Mouse (Mus musculus) liver, adult 2 months (tissue): ENCODE results near the gene Ddo.
A peak's percentile ranks its signal among the peaks of the same experiment; 100 is the strongest.

ENCODE experiments used
- CTCF ChIP-seq: fragments of 200-500 bp; IDR thresholded peaks from 2 replicates; pipeline ENCODE4 v1.5.1; 2011; ENCODE audit warnings: low read depth, low read length, control low read depth
- POLR2A ChIP-seq: fragments of 200-500 bp; IDR thresholded peaks from 2 replicates; pipeline ENCODE4 v1.6.1; 2011; ENCODE audit warnings: low read length, control low read depth; ENCODE audit not compliant: insufficient read depth; ENCODE audit errors: extremely low read depth

DNA sequence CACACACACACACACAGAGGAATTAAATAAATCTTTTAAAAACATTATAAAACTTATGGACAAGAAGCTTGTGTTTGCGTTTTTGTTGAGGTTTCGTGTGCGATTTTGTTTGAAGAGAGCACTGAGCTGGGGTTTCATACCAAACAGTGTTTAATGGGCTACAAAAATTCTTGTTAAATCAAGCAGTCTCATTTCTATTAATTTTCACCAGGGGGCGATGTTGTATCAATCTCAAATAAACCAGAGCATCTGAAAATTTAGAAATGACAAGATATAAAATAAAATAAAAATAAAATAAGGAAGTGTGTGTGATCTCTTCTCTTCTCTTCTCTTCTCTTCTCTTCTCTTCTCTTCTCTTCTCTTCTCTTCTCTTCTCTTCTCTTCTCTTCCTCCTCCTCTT is 19.8 kb downstream of the Ddo start:
- TF ChIP-seq POLR2A (no peak), CTCF (peak; percentile 37)
